Mouse (Mus musculus) erythroblast, adult 5-6 weeks (primary cell): ENCODE measurements around the gene Pef1. TPM values are rescaled to one million over a fixed set of nuclear protein-coding genes. Genes with fewer than 3 reads are reported as not detected.

Experiments used
- ATAC-seq: replicated peaks from 2 replicates; pipeline ENCODE4 v1.8.0; 2016; ENCODE audit warnings: moderate number of reproducible peaks, mild to moderate bottlenecking, moderate TSS enrichment, inconsistent platforms; ENCODE audit not compliant: poor library complexity, low FRiP score, severe bottlenecking
- total RNA-seq, 2 experiments: library from RNA; stranded (forward) in 1 of 2; stranded (reverse) in 1 of 2; fragments of 150-400 nt in 1 of 2; fragments of 200-764, 138-1000 nt in 1 of 2; gene quantifications; 2 replicates each; pipeline versions ENCODE4 v1.2.3 to v1.2.4; 2015 to 2017; ENCODE audit warnings: low replicate concordance in 2 of 2

Gene Pef1
- total RNA-seq (2015; ENCODE audit: low replicate concordance) (43.0 and 50.8 TPM in 2 replicates), total RNA-seq (2017; ENCODE audit: low replicate concordance) (14.6 and 29.5 TPM in 2 replicates)

DNA sequence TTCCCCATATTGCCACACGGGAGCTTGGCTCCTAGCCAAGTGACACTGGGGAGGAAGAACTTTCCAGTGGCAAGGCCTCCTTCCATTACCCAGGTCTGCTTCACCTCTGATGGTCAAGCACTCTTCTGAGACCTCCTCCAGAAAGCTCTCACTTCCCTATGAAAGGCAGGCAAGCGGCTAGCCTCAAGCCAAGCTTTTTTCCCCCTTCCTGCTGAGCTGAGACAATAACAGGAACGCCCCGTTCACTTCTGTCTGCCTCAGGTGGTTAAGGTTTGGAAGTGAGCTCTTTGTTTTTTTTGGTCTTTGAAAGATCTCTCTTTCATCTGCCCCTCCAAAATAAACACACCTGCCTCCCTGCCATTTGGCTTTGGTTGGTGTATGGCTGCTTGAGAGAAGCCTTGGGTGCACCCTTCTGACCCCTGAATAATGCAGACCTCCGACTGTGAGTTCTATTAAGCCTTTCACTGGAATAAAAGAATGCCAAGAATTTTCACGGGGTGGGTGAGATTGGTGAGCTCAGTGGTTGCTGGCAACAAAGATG, at the start of gene Pef1:
TSS of gene Pef1 (plus strand) at position 448 of the 541 bp plus-strand sequence.
- no peak for ATAC-seq

DNA sequence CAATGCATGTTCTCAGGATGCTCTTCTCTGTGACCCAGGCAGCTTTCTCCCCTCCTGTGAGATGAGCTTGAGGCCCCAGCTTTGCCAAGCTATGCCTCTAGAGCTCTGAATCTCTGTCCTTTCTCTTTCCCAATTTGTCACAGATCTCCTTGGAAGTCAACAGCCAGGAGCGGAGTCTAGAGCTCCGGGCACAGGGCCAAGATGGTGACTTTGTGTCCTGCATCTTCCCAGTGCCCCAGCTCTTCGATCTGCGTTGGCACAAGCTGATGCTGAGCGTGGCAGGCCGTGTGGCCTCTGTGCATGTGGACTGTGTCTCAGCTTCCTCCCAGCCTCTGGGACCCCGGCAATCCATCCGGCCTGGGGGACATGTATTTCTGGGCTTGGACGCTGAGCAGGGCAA, 49.2 kb upstream of the Pef1 start:
- ATAC-seq, result no peak

DNA sequence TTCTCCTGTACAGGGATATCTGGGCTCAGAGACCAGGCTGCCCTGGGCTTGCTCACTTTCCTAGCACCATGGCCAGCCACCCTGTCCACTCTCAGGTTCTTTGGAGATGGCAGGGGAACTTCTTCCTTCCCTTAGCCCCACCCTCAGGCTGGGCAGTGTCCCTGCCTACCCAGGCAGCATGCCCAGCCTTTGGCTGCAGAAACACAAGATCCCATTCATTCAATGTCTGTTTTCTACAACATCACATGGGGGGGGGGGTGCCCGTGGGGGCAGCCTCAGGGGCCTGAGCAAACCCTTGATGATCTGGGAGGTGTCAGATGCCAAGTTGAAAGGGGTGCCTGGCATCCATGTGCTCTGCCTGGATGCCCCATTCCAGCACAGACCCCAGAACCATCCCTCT, 47.6 kb upstream of the Pef1 start:
- no peak for ATAC-seq

DNA sequence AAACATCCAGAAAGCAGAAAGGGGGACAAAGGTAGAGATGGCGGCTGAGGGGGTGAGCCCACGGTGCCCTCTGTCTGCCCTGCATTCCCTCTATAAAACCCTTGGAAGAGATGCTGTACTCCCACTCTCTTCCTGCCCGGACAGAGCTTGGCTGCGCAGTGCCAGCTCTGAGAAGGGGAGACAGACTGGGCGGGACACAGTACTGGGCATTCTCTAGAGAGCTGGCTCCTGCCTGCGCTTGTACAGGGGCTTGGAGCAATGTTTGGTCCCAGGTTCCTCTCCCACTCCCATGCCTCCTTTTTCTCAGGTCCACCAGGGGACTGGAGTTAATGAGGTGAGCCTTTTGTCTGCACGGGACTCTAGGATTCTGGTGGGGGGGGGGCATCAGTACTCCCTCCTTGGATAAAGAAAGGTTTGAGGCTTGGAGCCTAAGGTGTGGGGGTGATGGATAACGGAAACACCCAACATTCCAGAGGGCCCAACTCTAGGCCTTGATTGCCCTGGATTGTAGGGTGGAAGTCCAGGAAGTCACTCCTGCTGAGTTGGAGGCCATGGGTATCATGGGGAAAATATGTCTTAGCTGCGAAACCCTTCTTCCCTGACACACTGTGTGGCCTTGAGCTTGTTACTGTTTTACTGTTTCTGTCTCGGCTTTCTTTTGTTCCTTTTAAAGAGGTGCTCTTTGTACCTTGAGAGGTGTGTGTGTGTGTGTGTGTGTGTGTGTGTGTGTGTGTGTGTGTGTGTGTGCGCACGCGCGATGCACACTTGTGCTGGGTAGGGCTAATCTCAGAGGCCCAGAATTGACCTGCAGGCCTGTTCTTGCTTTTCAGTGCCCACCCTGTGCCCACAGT, 47.0 kb upstream of the Pef1 start:
- no peak for ATAC-seq

DNA sequence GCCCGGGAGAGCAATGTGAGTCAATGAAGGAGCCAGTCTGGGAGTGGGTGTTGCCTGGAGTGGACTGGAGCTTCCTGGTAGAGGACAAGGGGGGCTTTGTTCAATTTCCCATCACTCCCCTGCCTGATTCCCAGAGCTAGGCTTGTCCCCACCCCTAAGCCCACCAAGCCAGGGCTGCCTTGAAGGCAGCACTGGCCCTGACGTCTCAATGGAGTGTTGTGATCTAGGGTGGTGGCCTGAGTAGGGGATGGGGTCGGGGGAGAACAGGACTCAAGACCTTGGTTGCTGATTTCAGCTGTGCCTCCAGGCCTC, 46.4 kb upstream of the Pef1 start:
- ATAC-seq, result no peak

DNA sequence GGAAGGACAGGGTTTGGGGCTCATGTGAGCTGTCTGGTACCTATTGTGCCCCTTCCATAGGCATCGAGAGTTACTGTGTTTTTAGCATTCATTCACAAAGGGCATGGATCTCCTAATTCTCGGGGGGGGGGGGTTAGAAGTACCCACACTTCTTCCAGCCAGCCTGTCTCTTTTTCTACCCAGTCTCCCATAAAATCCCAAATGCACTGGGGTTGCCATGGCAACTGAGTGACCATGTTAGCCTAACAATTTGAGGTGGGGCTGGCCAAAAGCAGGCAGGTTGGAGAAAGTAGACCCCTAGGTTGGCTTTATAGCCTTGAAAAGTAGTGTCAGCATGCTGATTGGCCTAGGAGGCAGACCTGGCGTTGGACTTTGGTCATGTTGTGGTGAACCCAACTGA, 45.9 kb upstream of the Pef1 start:
- ATAC-seq, result no peak

DNA sequence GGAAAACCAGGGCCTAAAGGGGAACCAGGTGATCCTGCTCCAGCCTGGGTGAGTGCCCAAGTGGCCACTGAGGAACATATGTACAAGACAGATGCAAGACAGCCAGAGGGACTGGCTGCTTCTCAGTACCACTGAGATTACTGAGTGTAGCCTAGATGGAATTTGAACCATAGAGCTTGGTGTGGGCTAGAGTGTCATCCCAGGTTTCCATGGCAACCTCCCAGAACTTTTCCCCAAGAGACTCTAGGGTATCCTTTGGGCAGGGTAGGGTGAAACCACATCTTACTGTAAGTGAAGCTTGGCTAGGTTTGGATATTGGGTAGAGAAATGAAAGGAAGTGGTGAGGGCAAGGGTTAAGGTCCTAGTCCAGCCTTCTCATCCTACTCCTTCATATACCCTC, 41.4 kb upstream of the Pef1 start:
- no peak for ATAC-seq

DNA sequence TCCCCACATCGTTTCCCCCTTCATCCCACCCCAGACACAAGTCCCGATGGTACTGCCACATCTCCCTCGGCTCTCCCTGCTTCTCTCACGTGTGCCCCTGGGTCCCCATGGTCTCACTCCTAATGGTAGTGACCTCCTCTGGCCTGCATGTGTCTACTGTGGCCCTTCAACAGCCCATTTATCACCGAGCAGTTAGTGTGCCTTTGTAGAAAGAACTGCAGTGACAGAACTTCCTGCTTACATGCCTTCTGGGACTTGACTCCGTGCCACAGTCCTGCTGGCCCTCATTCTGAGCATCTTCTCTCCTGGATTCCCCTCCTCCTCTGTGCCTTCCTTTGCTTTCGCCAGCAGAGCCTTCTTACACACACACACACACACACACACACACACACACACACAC, 39.2 kb upstream of the Pef1 start:
- no peak for ATAC-seq

DNA sequence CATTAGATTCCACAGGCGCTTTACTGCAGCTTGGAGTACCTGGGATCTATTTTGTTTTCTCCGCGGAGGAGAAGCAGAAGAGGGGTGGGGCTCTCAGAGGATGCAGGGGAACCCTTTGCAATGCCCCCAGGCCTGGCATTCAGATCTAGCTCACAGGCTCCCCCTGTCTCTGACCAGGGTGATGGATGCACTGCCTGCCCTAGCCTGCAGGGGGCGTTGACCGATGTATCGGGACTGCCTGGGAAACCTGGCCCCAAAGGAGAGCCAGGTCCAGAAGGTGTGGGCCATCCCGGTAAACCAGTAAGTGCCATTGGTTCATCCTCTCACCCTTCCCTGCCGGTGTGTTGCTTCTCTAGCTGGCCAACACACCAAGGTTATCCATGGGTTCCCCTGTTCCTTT, 35.5 kb upstream of the Pef1 start:
- ATAC-seq, result peak; percentile 60; the same call in 1 of the 2 replicates

DNA sequence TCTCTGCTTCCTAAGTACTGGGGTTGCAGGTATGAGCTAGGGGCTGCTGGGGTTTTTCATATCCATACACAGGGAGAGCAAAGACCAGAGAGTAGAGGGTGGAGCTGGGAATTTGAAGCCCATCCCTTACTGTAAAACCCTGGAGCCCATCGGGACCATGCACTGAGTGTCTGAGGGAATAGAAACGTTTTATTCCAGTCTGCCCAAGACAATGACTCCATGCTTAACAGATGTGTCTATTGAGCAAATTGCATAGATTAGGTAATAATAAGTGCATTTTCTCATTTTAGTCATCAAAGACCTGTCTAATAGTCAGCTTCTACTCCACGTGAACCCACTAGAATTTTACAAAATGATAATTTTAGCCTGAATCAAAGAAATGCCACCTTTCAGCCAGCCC, 31.8 kb upstream of the Pef1 start:
- ATAC-seq, result no peak

DNA sequence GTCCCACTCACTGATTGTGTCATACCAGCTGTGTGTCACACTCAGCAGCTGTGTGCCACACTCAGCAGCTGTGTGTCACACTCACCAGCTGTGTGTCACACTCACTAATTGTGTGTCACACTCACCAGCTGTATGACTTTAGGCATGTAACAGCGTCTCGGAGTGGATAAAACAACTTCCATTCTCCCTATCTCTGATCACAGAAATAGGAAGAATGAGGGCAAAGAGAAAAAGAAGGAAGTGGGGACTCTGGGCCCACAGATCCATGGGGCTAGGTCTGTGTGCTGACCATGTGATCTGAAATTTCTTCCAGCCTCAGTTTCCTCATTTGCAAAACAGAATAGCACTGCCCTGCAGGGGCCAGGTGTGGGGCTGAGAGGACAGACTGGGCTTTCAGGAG, 30.6 kb upstream of the Pef1 start:
- no peak for ATAC-seq

DNA sequence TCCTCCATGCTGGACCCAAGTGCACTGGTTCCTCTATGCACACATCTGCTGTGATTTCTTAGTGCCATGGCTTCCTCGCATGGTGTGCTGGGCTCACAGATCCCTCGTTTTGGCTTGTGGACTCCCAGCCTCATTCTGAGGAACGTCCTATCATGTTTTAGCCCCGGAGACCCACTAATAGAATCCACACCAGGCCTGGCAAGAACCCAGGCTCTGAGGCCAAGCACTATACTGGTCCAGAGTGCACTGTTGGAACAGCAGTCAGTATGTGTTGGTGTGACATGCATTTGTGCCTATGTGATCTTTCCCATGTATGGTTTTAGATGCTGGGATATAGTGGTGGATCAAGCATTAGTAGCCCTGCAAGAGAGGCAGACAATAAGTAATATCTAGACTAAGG, 29.0 kb upstream of the Pef1 start:
- ATAC-seq, result no peak

DNA sequence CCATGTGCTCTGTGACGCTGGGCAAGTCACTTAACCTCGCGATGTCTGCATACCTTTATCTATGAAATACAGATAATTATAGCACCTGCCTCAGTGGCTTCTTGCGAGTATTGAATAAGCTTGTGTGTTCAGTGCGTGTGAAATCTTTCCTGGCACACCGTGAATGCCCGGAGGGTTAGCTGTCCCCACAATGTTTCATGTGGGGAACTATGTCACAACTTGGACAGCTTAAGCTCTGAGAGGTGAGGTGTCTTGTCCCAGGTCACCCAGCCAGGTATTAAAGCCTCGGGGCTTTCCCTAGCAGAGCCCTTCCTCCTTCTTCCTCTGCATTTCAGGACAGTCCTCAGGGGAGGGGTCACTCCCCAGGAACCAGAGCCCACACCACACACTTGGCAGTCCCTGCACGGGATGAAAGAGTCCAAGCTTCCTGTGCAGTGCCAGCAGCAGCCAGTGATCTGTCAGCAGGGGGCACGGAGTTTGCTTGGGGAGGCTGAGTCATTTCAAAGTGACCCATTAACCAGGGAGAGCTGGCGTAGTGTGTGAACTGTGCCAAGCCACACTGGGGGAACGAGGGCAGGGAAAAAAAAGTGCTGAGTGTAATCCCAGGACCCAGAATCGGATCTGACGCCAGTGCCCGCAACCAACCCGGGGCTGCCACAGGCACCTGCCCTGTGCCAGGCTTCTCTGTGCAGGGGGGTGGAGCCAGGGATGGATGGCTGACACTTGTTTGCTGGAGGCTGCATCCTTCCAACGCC, 27.4 kb upstream of the Pef1 start:
- ATAC-seq, result no peak

DNA sequence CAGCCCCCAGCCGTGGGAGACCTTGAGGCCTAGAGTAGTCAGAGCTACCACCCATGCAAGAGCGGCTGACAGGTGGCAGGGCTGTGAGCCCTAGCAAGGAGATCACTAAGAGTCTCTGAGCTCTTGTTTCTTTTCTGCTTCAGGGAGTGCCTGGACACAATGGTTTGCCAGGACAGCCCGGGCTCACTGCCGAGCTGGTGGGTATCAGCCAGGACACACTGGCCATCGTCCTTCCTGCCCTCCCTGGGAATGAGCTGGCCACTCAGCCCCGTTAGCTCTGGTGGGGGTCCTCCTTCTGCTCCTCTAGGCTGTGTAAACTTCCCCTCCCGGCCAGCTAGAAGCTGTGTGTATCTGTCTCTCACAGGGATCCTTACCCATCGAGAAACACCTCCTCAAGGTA, 25.5 kb upstream of the Pef1 start:
- ATAC-seq, result no peak

DNA sequence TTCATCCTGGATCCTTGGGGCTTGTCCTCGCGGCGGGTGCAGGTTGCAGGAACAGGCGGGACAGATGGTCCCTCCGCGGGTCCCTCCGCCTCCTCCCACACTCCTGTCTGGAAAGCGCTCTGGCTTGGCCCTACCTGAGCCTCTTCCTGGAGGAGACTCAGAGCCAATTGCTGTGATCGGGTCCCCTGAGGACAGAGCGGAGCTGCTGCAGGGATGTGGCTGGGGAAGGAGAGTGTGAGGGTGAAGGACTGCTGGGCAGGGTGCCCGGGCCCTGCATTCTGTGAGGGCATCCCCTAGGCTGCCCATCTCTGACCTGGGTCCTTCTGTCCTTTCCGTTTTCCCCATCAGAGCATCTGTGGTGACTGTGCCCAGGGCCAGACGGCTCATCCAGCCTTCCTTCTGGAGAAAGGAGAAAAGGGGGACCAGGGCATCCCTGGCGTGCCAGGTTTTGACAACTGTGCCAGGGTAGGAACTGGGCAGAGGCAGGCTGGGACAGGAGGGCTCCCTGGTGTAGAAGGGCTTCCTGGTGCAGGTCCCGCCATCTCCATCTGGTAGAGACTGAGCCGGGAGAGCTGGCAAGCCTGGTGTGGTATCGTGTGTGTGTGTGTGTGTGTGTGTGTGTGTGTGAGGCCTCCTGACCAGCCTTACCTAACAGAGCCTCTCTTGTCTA, 23.4 kb upstream of the Pef1 start:
- ATAC-seq, result no peak

DNA sequence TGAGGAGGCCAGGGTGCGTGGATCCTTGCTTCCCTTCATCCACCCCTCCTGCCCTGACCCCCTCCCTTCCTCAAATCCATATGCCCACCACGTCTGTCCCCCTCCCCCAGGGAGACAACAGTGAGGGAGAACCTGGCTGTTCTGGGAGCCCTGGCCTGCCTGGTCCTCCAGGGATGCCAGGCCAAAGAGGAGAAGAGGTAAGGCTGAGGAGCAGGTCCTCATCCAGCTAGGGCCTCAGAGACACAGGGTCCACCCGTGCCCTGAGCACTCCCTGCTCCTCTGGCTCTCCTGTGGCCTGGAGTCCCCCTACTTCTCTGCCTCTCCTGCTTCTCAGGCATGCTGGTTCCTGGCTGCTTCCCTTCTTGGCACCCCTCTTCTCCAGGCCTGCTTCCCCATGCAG, 22.8 kb upstream of the Pef1 start:
- no peak for ATAC-seq

DNA sequence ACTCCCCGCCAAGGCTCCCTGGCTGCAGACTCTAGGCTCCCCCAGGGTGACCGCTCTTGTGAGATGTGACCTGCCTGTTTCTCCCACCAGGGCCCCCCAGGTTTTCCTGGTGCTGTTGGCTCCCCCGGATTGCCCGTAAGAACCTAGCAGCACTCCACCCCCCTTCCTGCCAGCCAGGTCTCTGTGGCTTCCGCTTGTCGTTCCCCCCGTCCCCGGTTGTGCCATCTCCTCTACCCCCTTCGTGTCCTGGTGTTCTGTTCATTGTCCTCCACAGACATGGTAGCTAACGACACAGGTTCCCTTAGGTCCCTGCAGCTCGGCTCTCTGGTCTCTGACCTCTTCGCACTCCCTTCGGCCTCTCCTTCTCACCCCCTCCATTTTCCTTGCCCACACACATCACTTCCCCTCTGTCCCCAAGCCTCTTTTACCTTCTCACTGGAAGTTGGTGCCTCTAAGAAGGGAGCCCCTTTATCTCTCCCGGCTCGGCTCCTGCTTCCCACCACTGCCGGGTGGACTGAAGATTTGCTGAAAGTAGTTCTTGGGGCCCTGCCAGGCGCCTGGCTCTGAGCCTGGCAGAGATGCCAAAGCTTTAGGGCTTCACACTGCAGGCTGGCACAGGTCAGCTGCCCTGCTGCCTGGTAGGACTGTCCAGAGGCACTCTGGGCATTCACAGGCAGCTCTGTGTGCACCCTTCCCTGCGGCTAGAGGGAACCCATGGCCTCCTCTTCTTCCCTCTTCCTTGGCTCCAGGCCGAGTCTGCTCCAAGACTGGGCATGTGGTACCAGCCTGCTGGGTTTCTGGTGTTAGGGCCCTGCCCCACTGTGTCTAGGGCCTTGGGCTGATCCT, 20.8 kb upstream of the Pef1 start:
- ATAC-seq, result no peak

DNA sequence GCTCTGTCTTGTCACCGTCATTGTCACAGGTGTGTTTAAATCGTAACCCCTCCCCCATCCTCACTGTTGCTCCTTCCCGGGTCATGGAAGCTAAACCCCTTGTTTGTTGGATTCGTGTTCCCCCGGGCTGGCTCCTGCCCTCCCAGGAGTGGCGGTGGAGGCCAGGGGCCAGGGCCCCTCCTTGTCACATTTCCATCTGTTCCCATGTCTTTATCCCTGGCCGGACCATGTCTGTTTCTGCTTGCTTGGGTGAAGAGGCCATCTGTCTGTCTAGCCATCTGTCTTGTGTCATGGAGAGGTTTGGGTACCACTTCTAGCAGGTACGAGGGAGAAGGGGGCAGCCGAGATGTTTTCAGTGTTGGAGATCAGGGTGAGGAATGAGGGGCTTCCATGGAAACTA, 20.1 kb upstream of the Pef1 start:
- ATAC-seq, result no peak

DNA sequence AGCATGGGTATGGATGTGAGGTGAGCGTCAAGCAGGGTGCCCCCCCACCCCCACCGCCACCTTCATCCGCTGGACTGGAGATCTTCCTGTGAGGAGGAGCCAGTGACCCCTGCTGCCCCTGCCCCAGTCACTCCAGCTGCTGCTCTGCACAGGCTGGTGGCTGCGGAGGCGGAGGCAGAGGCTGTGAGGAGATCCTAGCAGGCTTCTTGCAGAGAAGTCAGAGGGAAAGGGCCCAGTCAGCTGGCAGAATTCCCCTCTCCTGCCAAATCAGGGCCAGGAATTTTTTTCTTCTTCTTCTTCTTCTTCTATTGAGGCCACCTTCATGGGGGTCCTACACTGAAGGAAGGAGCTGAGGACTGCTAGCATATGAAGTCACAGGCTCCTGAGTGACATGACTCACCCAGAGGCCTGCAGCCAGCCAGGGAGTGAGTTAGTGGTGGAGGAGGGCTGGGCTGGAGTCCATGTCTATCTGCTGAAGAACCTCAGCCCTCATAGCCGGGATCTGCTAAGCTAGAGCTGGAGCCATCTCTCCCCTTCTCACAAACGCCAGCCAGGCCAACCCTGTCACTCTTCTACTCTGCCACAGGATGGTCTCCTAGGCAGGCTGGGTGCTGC, 17.9 kb upstream of the Pef1 start:
- ATAC-seq, result no peak
